Mouse (Mus musculus) neural tube, embryonic 13.5 days (tissue): ENCODE measurements around the gene Rbfox1. TPM values are rescaled to one million over a fixed set of nuclear protein-coding genes. Genes with fewer than 3 reads are reported as not detected.

Experiments used
- ATAC-seq: fragments of 200-750 bp; cut with Nextera tagmentation; 2 replicates; pipeline ENCODE4 v1.8.0; 2017; ENCODE audit warnings: low read depth, mild to moderate bottlenecking, moderate TSS enrichment, moderate library complexity
- H3K27ac ChIP-seq: fragments of 300-500 bp; sonication (generic); replicated peaks from 2 replicates; pipeline ENCODE4 v1.5.1; 2015; ENCODE audit warnings: moderate library complexity, mild to moderate bottlenecking, inconsistent platforms
- H3K27me3 ChIP-seq: fragments of 300-500 bp; sonication (generic); 2 replicates; pipeline ENCODE4 v1.6.1; 2015; ENCODE audit warnings: mild to moderate bottlenecking, inconsistent platforms
- H3K36me3 ChIP-seq: fragments of 300-500 bp; sonication (generic); 2 replicates; pipeline ENCODE4 v1.6.1; 2015; ENCODE audit warnings: mild to moderate bottlenecking, inconsistent platforms
- H3K4me1 ChIP-seq: fragments of 300-500 bp; sonication (generic); replicated peaks from 2 replicates; pipeline ENCODE4 v1.6.1; 2015; ENCODE audit warnings: inconsistent platforms
- H3K4me2 ChIP-seq: fragments of 300-500 bp; sonication (generic); 2 replicates; pipeline ENCODE4 v1.6.1; 2015; ENCODE audit warnings: inconsistent platforms, mild to moderate bottlenecking, moderate library complexity
- H3K4me3 ChIP-seq: fragments of 300-500 bp; sonication (generic); 2 replicates; pipeline ENCODE4 v1.5.1; 2015; ENCODE audit warnings: mild to moderate bottlenecking, inconsistent platforms
- H3K9ac ChIP-seq: fragments of 300-500 bp; sonication (generic); 2 replicates; pipeline ENCODE4 v1.6.1; 2015; ENCODE audit warnings: moderate library complexity, mild to moderate bottlenecking, inconsistent platforms
- H3K9me3 ChIP-seq: fragments of 300-500 bp; sonication (generic); 2 replicates; pipeline ENCODE4 v1.6.1; 2016; ENCODE audit warnings: inconsistent platforms
- WGBS: fragments of 180-500 bp; shearing (Covaris S2); methylation state at CpG from one replicate; pipeline ENCODE4 v1.1.7; 2015; 5-methylcytosine and 5-hydroxymethylcytosine counted together
- polyA plus RNA-seq: library from polyadenylated mRNA; unstranded; fragments of >200 nt; fragmentation: Nextera tagmentation; extraction: Ambion mirVana; gene quantifications from 2 replicates; pipeline ENCODE4 v1.2.1, GENCODE M21; 2015

The Rbfox1 gene
- polyA plus RNA-seq, 1 experiment from 2014 or later, result 229 TPM

- H3K9ac ChIP-seq, result no peak overlapping the region
- WGBS, result 46% methylated on average over 4 of the region's 4 CpGs
These were observed 112.0 kb downstream of the Rbfox1 start for GRCm38 (mm10) chr16:5997136-5997535.

DNA sequence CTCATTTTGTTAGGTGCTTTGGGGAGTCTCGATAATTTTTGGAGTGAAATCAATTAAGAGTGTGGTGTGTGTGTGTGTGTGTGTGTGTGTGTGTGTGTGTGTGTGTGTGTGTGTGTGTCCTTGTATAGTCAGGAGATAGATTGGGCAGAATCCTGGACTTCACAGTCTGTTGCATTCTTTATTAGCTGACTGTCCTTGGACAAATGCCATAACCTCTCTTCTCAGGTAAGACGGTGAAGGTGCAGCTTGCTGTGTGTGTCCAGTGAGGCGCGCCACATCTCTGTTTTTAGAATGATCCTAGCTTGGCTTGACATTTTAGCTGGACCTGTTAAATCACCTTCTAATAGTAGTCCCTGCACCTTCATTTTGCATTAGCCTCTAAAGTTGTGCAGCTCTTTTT, 112.5 kb downstream of the Rbfox1 start:
- Histone ChIP-seq H3K36me3 (no peaks in the 10 kb centered on the region), H3K9me3 (no peaks in the 10 kb centered on the region), H3K4me2 (no peak overlapping the region), H3K4me3 (no peak overlapping the region), H3K27ac (no peak overlapping the region), H3K27me3 (no peaks in the 10 kb centered on the region), H3K9ac (no peak overlapping the region), H3K4me1 (peaks cover 10% of the 10 kb centered on the region)
- WGBS, result 79% methylated on average over 4 of the region's 4 CpGs
- ATAC-seq, result no peak

More at GRCm38 (mm10) chr16:5997136-5997535, 112.0 kb downstream of the Rbfox1 start:
- Histone ChIP-seq H3K4me3 (no peak overlapping the region), H3K4me2 (no peak overlapping the region), H3K27me3 (no peaks in the 10 kb centered on the region), H3K36me3 (no peaks in the 10 kb centered on the region), H3K4me1 (peaks cover 15% of the 10 kb centered on the region), H3K27ac (no peak overlapping the region), H3K9me3 (no peaks in the 10 kb centered on the region)
- no peak for ATAC-seq

DNA sequence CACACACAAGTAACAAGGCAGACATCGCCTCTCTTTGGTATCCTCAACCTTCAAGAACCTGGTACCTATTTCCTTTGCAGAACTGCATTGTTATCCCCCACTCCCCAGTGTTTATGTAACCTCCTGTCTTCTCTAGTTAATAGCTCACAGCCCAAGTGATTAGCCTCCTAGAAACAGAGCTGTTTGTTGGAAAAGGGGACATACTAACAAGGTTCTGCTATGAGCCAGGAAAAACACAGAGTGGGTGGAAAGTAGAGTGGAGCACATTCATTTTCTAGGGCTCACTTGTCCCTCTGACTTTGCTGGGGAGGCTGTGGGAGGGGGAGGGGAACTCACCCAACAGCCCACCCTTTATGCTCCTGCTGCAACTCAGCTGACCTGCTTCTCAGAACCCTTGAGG, 114.9 kb downstream of the Rbfox1 start:
- H3K27me3 ChIP-seq, result no peaks in the 10 kb centered on the region
- no peak overlapping the region for H3K27ac ChIP-seq
- no peaks in the 10 kb centered on the region for H3K9me3 ChIP-seq
- H3K4me1 ChIP-seq, result no peaks in the 10 kb centered on the region; the same call in none of the 2 replicates
- H3K4me2 ChIP-seq, result no peak overlapping the region
- WGBS, result 75% methylated on average over 1 of the region's 1 CpGs
- H3K36me3 ChIP-seq, result no peaks in the 10 kb centered on the region
- H3K4me3 ChIP-seq, result no peak overlapping the region
- no peak for ATAC-seq
- H3K9ac ChIP-seq, result no peak overlapping the region

DNA sequence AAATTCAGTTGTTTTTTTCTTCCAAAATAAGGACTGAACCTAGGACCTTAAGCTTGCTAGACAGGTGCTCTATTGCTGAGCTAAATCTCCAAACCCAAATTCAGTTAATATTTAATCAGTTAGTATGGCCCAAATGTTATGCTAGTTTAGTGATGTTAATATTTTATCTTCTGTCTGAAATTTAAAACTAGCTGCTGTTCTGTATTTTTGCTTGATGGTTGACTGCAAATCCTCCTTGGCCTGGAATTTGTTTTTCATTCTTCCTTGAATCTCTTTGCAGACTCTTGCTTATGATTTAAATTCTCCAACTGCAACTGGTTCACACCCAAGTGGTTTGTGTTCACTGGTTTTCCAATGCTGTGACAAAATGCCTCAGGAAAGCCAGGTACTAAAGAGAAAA, 121.8 kb downstream of the Rbfox1 start:
- Histone ChIP-seq H3K27me3 (no peaks in the 10 kb centered on the region), H3K27ac (no peak overlapping the region), H3K4me1 (no peaks in the 10 kb centered on the region), H3K9ac (no peak overlapping the region), H3K4me2 (no peak overlapping the region), H3K36me3 (no peaks in the 10 kb centered on the region), H3K9me3 (no peaks in the 10 kb centered on the region), H3K4me3 (no peak overlapping the region)
- ATAC-seq, result no peak

DNA sequence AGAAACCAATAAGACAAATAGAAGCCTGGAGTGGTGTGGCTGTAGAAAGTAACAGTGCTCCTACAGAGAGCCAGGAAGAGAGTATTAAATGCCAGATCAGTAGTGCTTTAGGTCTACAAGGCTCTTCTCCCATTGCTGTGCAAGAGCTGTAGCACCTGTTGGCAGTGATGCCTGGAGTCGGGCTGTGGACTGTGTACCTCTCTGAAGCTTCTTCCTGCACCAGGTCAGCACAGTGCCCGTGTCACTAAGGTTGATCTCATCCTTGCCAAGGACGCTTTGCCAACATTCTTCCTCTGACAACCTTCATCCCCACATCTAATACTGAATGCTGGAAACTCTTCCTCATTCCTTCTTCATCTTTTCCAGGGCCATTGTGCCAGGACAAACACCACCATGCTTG, 127.7 kb downstream of the Rbfox1 start:
- no peak overlapping the region for H3K4me2 ChIP-seq
- H3K27ac ChIP-seq, result no peak overlapping the region
- no peak overlapping the region for H3K4me3 ChIP-seq
- no peaks in the 10 kb centered on the region for H3K4me1 ChIP-seq
- H3K9me3 ChIP-seq, result no peaks in the 10 kb centered on the region
- no peaks in the 10 kb centered on the region for H3K27me3 ChIP-seq
- H3K9ac ChIP-seq, result no peak overlapping the region
- WGBS, result 78% methylated on average over 3 of the region's 3 CpGs
- ATAC-seq, result no peak
- H3K36me3 ChIP-seq, result no peaks in the 10 kb centered on the region

DNA sequence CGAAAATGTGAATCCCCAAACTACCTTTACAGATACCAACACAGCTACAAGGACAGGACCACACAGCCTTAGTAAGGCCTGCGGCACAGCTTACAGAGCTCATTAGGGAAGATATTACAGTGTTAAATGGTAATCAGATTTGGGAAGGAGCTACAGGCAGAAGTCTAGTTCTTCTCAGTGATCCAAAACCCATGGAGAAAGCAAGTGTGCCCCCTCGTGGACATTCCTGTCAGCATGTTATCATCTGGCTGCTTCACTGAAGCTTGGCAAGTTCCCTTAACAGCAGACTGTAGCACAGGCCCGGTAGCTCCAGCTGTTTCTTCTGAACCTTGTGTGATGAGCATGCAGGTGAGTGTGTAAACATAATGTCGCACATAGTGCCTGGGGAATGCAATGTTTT, 133.5 kb downstream of the Rbfox1 start:
- Histone ChIP-seq H3K27ac (no peak overlapping the region), H3K4me2 (no peak overlapping the region), H3K9me3 (no peaks in the 10 kb centered on the region), H3K4me3 (no peak overlapping the region), H3K27me3 (no peaks in the 10 kb centered on the region), H3K36me3 (no peaks in the 10 kb centered on the region), H3K4me1 (no peaks in the 10 kb centered on the region), H3K9ac (no peak overlapping the region)
- ATAC-seq, result peak; percentile 23; the same call in 1 of the 2 replicates
- WGBS, result 43% methylated on average over 5 of the region's 5 CpGs

DNA sequence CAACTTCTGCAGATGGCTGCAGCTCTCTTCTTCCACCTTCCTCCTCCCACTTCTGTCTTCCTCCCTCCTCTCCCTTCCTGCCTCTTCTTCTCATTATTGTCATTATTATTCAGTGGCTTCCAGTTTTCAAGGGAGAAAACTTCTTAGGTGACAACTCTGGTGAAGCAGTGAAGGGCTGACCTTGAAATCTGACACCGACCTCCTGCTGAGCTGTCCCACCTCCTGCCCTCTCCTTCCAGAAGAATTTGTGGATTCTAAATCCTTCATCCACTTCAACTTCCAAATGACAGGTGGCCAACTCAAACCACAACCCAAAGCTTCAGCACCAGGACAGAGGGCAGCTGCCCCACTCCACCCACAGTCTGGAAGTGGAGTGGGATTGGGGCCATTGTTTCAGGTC, 134.2 kb downstream of the Rbfox1 start:
- H3K27ac ChIP-seq, result no peak overlapping the region
- no peak for ATAC-seq

GRCm38 (mm10) chr16:6031280-6031679, 146.1 kb downstream of the Rbfox1 start:
- 87% methylated on average over 1 of the region's 1 CpGs for WGBS
- H3K27ac ChIP-seq, result no peak overlapping the region
- ATAC-seq, result no peak
- H3K4me1 ChIP-seq, result no peaks in the 10 kb centered on the region
- H3K27me3 ChIP-seq, result no peaks in the 10 kb centered on the region
- H3K9me3 ChIP-seq, result no peaks in the 10 kb centered on the region
- H3K4me3 ChIP-seq, result no peak overlapping the region
- H3K4me2 ChIP-seq, result no peak overlapping the region
- no peaks in the 10 kb centered on the region for H3K36me3 ChIP-seq
- no peak overlapping the region for H3K9ac ChIP-seq

More for the DNA sequence above, 134.2 kb downstream of the Rbfox1 start:
- Histone ChIP-seq H3K4me1 (no peaks in the 10 kb centered on the region), H3K4me3 (no peak overlapping the region), H3K9ac (no peak overlapping the region), H3K9me3 (no peaks in the 10 kb centered on the region), H3K36me3 (no peaks in the 10 kb centered on the region), H3K4me2 (no peak overlapping the region), H3K27me3 (no peaks in the 10 kb centered on the region)
- WGBS, result 43% methylated on average over 1 of the region's 1 CpGs

GRCm38 (mm10) chr16:6032563-6032962, 147.4 kb downstream of the Rbfox1 start:
- Histone ChIP-seq H3K4me1 (no peaks in the 10 kb centered on the region), H3K9ac (no peak overlapping the region), H3K27ac (no peak overlapping the region), H3K27me3 (no peaks in the 10 kb centered on the region), H3K4me3 (no peak overlapping the region), H3K9me3 (no peaks in the 10 kb centered on the region), H3K36me3 (no peaks in the 10 kb centered on the region), H3K4me2 (no peak overlapping the region)
- ATAC-seq, result no peak
- WGBS, result 92% methylated on average over 7 of the region's 7 CpGs

DNA sequence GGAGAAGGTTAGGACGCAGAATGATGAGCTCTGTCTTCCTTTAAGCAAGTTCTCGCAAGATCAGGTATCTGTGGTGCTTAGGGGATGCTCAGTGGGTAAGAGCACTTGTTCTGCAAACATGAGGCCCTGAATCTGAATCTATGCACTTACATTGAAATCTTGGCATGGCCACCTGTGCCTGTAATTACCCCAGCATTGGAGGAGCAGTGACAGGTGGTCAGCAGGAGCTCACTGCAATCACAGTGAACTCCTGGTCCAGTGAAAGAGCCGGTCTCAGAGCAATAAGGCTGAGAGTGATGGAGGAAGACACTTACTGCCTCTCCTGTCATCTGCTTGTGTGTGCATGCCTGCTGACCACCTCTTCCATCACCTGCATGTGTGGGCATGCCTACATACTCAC, 149.7 kb downstream of the Rbfox1 start:
- no peaks in the 10 kb centered on the region for H3K9me3 ChIP-seq
- H3K27ac ChIP-seq, result no peak overlapping the region
- WGBS, result 74% methylated on average over 3 of the region's 3 CpGs
- no peaks in the 10 kb centered on the region for H3K36me3 ChIP-seq
- H3K4me3 ChIP-seq, result no peak overlapping the region
- H3K9ac ChIP-seq, result no peak overlapping the region
- no peaks in the 10 kb centered on the region for H3K4me1 ChIP-seq
- no peaks in the 10 kb centered on the region for H3K27me3 ChIP-seq
- H3K4me2 ChIP-seq, result no peak overlapping the region
- ATAC-seq, result no peak

DNA sequence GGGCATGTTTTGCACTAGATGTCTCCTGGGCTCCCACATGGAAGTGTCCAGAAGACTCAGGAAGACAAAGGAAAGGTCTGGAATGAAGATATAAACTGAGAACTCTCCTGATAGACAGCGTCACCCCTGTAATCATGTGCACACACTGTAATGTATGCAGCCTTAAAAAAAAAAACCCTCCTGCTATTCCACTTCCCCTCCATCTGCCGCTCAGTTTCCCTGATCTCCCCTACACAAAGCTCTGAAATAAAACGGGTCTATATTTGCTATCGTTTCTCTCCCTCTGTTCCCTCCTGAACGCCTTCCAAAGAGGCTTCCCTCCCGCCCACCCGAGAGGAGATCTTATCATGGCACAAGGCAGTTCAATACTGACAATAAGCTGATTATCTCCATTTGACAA, 151.9 kb downstream of the Rbfox1 start:
- Histone ChIP-seq H3K27ac (no peak overlapping the region), H3K4me1 (no peaks in the 10 kb centered on the region), H3K27me3 (no peaks in the 10 kb centered on the region), H3K9ac (no peak overlapping the region), H3K9me3 (no peaks in the 10 kb centered on the region), H3K36me3 (no peaks in the 10 kb centered on the region), H3K4me3 (no peak overlapping the region), H3K4me2 (no peak overlapping the region)
- no peak for ATAC-seq
- WGBS, result 63% methylated on average over 7 of the region's 7 CpGs

- Histone ChIP-seq H3K4me2 (no peak overlapping the region), H3K36me3 (no peaks in the 10 kb centered on the region), H3K4me3 (no peak overlapping the region), H3K27ac (no peak overlapping the region), H3K4me1 (no peaks in the 10 kb centered on the region), H3K9ac (no peak overlapping the region), H3K9me3 (no peaks in the 10 kb centered on the region), H3K27me3 (no peaks in the 10 kb centered on the region)
- 85% methylated on average over 3 of the region's 3 CpGs for WGBS
- no peak for ATAC-seq
These were observed 157.6 kb downstream of the Rbfox1 start for GRCm38 (mm10) chr16:6042766-6043165.

DNA sequence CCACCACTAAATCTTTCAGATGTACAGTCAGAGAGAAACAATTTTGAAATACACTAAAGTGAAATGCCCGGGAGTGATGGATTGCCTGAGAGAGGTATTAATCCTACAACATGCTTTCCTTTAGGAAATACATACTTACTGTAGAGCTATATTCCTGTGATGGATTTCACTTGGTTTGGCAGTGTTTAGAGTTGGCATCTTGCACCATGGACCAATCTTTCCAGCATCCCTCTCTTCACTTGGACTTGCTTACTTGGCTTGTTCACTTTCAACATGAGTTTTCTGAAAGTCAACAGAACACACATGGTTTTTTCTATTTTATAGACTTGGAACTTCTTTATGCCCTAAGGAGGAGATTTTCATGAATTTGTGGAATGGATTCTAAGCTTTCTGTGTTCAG, 163.4 kb downstream of the Rbfox1 start:
- Histone ChIP-seq H3K4me2 (no peak overlapping the region), H3K4me1 (no peaks in the 10 kb centered on the region), H3K9me3 (no peaks in the 10 kb centered on the region), H3K36me3 (no peaks in the 10 kb centered on the region), H3K9ac (no peak overlapping the region), H3K27me3 (no peaks in the 10 kb centered on the region), H3K27ac (no peak overlapping the region), H3K4me3 (no peak overlapping the region)
- ATAC-seq, result no peak
- 91% methylated on average over 1 of the region's 1 CpGs for WGBS
